8 mouse cellular contexts compared by ENCODE assay signal in the genomic region with DNA sequence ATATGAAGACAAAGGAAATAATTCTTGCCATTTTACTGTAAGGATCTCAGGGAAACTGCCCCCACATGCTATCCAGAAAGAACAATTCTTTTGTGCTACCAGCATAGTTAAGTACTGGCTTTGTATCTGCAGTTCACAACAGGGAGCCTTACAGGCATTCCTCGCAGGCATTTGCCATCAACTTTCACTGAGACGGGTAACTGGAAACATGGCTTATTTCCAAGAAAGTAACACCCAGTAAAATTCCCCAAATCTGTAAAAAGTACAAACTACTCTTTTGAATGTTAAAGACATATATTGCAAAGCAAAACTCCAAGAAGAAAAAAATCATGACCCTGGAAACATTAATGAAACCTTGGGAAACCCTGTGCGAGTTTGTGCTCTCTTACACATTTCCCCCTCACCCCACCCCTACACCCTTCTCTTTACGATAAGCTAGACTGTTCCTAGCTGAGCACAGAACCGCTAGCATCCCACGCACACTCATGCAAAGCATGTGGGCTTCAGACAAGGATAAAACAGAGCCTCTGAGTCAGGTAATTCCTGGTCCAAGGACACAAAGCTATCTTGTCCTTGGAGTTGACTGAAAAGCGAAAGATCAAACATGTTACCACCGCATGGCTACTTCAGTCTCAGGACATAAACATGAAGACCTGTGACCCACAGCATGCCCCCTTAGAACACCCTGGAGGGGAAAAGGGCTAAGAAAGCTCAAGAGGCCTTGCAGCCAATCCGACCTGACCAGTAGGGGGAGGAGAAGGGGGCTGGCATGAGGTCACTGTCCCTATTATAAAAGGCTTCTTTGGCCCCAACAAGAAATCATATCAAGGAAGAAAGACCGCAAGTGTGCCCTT. TPM values are rescaled to one million over a fixed set of nuclear protein-coding genes. Genes with fewer than 3 reads are reported as not detected.
DNase-seq lines count a peak whose midpoint lies in the region; ATAC-seq and TF ChIP-seq lines count a peak whose summit lies in the region.

No protein-coding gene starts in this region.

- H3K9me3 ChIP-seq in kidney, embryonic 15.5 days (replicated peaks), result no peaks in the 10 kb centered on the region
- no peaks in the 10 kb centered on the region for H3K9me3 ChIP-seq in ES-E14 (ENCODE audit: control insufficient read depth, insufficient read depth, low read depth, low read length)
- no peaks in the 10 kb centered on the region for H3K9me3 ChIP-seq in intestine, postnatal 0 days (ENCODE audit: control insufficient read depth)

- peaks cover 77% of the 10 kb centered on the region for H3K4me1 ChIP-seq in kidney, embryonic 15.5 days
- H3K4me1 ChIP-seq in ES-E14 (ENCODE audit: control insufficient read depth in 2 of 2, insufficient read depth in 2 of 2, low read length in 2 of 2, poor library complexity in 1 of 2), result peaks cover 2 to 34% of the 10 kb centered on the region in 2 experiments; a peak in 2 of 4 replicates
- H3K4me1 ChIP-seq in intestine, postnatal 0 days (replicated peaks; ENCODE audit: control insufficient read depth, insufficient read depth, low read length), result peaks cover 8% of the 10 kb centered on the region; the same call in 1 of the 2 replicates

- peak; percentile 59 for DNase-seq in adrenal gland, adult 2 months
- no peak for DNase-seq in adrenal gland, adult 18-20 months (ENCODE audit: low spot score in 2 of 2)
- no peak for DNase-seq in kidney, adult 11 months
- DNase-seq in ES-E14 (ENCODE audit: low read depth, low spot score), result no peak
- DNase-seq in thymus, postnatal 14 days, result no peak
- DNase-seq in spleen, adult 18-20 months, result no peak

- ATAC-seq in kidney, embryonic 15.5 days (replicated peaks; ENCODE audit: low FRiP score), result no peak
- ATAC-seq in intestine, postnatal 0 days, result no peak

- H3K4me3 ChIP-seq in kidney, embryonic 15.5 days (replicated peaks), result no peak overlapping the region
- H3K4me3 ChIP-seq in ES-E14 (ENCODE audit: insufficient read depth in 1 of 2, low read depth in 1 of 2, low read length in 2 of 2, poor library complexity in 1 of 2, severe bottlenecking in 1 of 2), result no peak overlapping the region
- no peak overlapping the region for H3K4me3 ChIP-seq in intestine, postnatal 0 days (ENCODE audit: low read depth, low read length)

- H3K27ac ChIP-seq in kidney, embryonic 15.5 days, result peak overlapping the region; percentile 41
- peak overlapping the region; percentile 13; the same call in 1 of the 2 replicates for H3K27ac ChIP-seq in ES-E14 (ENCODE audit: insufficient read depth, low read depth, low read length, poor library complexity, severe bottlenecking)
- no peak overlapping the region for H3K27ac ChIP-seq in intestine, postnatal 0 days (ENCODE audit: low read depth, low read length)

- H3K36me3 ChIP-seq in kidney, embryonic 15.5 days, result no peaks in the 10 kb centered on the region
- no peaks in the 10 kb centered on the region for H3K36me3 ChIP-seq in ES-E14 (ENCODE audit: control insufficient read depth, insufficient read depth, low read length, poor library complexity, severe bottlenecking)
- peaks cover 10% of the 10 kb centered on the region; the same call in 1 of the 2 replicates for H3K36me3 ChIP-seq in intestine, postnatal 0 days (ENCODE audit: control insufficient read depth, insufficient read depth)

- no peak overlapping the region for H3K4me2 ChIP-seq in kidney, embryonic 15.5 days
- H3K4me2 ChIP-seq in intestine, postnatal 0 days (replicated peaks; ENCODE audit: low read depth), result no peak overlapping the region

- H3K9ac ChIP-seq in kidney, embryonic 15.5 days, result no peak overlapping the region
- H3K9ac ChIP-seq in ES-E14 (ENCODE audit: insufficient read depth, low read depth, low read length, poor library complexity, severe bottlenecking), result no peak overlapping the region; the same call in 1 of the 2 replicates
- no peak overlapping the region for H3K9ac ChIP-seq in intestine, postnatal 0 days (ENCODE audit: low read depth, low read length)

- H3K27me3 ChIP-seq in kidney, embryonic 15.5 days, result no peaks in the 10 kb centered on the region
- H3K27me3 ChIP-seq in intestine, postnatal 0 days (replicated peaks; ENCODE audit: control insufficient read depth, insufficient read depth, low read length), result no peaks in the 10 kb centered on the region

- peak; percentile 26; the same call in 1 of the 2 replicates for TF ChIP-seq CTCF in intestine, postnatal 0 days (IDR thresholded peaks at IDR 0.05; ENCODE audit: low read depth)

- 45% methylated on average over 10 of the region's 10 CpGs for WGBS in kidney, embryonic 15.5 days
- 49% methylated on average over 10 of the region's 10 CpGs for WGBS in intestine, postnatal 0 days

- in situ Hi-C loops in ES-E14 (cut with MboI; ENCODE audit: low sequenced_read_pairs in 2 of 2, unreplicated experiment in 2 of 2), result no loop called here

TF ChIP-seq in ES-E14, 5 proteins besides CTCF, POLR2A, EP300 and RAD21:
- TF ChIP-seq HCFC1 (IDR thresholded peaks at IDR 0.05; ENCODE audit: borderline replicate concordance, insufficient read depth, low read length), result no peak
- no peak for TF ChIP-seq MAFK (IDR thresholded peaks at IDR 0.05; ENCODE audit: insufficient read depth, low read depth, low read length)
- TF ChIP-seq CHD2 (IDR thresholded peaks at IDR 0.05; ENCODE audit: low read depth, low read length), result no peak
- TF ChIP-seq ZNF384 (IDR thresholded peaks at IDR 0.05; ENCODE audit: low read depth, low read length), result no peak
- TF ChIP-seq ZC3H11A (IDR thresholded peaks at IDR 0.05; ENCODE audit: borderline replicate concordance, low read depth, low read length), result no peak

RNA-seq across cellular contexts. Expression of a gene that starts 11.3 kb away (rescaled TPM):
- total RNA-seq in adrenal gland, adult 2 months (2021), result 10 to 100 TPM; 57.2 to 67.7 TPM
- 39.2 and 44.2 TPM in 2 replicates for polyA plus RNA-seq in adrenal gland, adult 2 months (2012; rRNA removed)
- 10 to 100 TPM; 48.3 to 51.5 TPM for total RNA-seq in adrenal gland, adult 18-20 months (2021)
- polyA plus RNA-seq in kidney, embryonic 15.5 days (2015; fragmentation: Nextera tagmentation; extraction: Ambion mirVana), result 25.7 and 27.7 TPM in 2 replicates
- 111 and 133 TPM in 2 replicates for total RNA-seq in ES-E14 (2012; rRNA removed)
- 10.5 and 11.4 TPM in 2 replicates for polyA plus RNA-seq in intestine, postnatal 0 days (2015; fragmentation: Nextera tagmentation; extraction: Ambion mirVana)
